Comparison of ENCODE assay signal across 30 mouse cellular contexts in the genomic region with DNA sequence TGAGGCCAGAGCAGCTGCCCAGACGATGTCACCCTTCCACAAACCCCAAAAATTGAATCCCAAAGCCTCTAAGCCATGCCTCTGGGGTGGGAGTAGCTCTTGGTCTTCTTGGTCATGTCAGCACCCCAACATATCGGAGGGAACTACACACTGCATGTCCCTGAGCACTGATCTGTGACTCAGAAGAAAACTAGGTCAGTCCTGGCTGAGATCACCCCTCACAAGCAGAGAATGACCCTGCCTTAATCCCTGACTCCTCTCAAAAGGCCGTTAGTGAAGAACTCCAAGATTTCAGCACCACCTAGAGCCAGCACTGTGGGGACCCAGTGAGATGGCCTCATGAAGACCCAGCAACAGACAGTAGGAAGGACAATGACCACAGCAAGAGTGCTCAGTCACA. TPM values are rescaled to one million over a fixed set of nuclear protein-coding genes. Genes with fewer than 3 reads are reported as not detected.
DNase-seq lines count a peak whose midpoint lies in the region; ATAC-seq lines count a peak whose summit lies in the region.
"Had no signal": no experiment of that assay in that cellular context is flagged by ENCODE, and none has a peak within 500 bp of the region (broad histone marks: within the 10 kb centered on the region; RNA-seq: fewer than 3 reads in every experiment).

No protein-coding gene starts in this region.

- H3K4me1 ChIP-seq in intestine, embryonic 16.5 days (ENCODE audit: control insufficient read depth, insufficient read depth, low read length): peaks cover 14% of the 10 kb centered on the region
- H3K4me1 ChIP-seq: heart, embryonic 12.5 days; heart, embryonic 15.5 days; hindbrain, embryonic 13.5 days had no signal

- no peaks in the 10 kb centered on the region for H3K9me3 ChIP-seq in intestine, embryonic 16.5 days (ENCODE audit: control insufficient read depth, low read length)
- H3K9me3 ChIP-seq: embryonic facial prominence, embryonic 10.5 days; embryonic facial prominence, embryonic 13.5 days; forebrain, embryonic 10.5 days; forebrain, embryonic 13.5 days; heart, embryonic 12.5 days; heart, embryonic 15.5 days; hindbrain, embryonic 10.5 days; hindbrain, embryonic 13.5 days; intestine, embryonic 15.5 days had no signal

- H3K27ac ChIP-seq in intestine, embryonic 16.5 days (ENCODE audit: low read length): no peak overlapping the region
- H3K27ac ChIP-seq: embryonic facial prominence, embryonic 10.5 days; embryonic facial prominence, embryonic 13.5 days; forebrain, embryonic 10.5 days; forebrain, embryonic 13.5 days; heart, embryonic 15.5 days; hindbrain, embryonic 10.5 days; hindbrain, embryonic 13.5 days; intestine, embryonic 15.5 days had no signal

- no peak for ATAC-seq in intestine, embryonic 16.5 days
- ATAC-seq: forebrain, embryonic 13.5 days; forebrain, embryonic 16.5 days; hindbrain, embryonic 16.5 days; intestine, embryonic 15.5 days; Patski had no signal

- no peaks in the 10 kb centered on the region for H3K36me3 ChIP-seq in intestine, embryonic 16.5 days (ENCODE audit: control insufficient read depth, insufficient read depth, low read length)
- H3K36me3 ChIP-seq: embryonic facial prominence, embryonic 10.5 days; embryonic facial prominence, embryonic 13.5 days; forebrain, embryonic 10.5 days; heart, embryonic 12.5 days; heart, embryonic 15.5 days; hindbrain, embryonic 10.5 days; hindbrain, embryonic 13.5 days; intestine, embryonic 15.5 days had no signal

- no peaks in the 10 kb centered on the region for H3K27me3 ChIP-seq in intestine, embryonic 16.5 days (replicated peaks; ENCODE audit: control insufficient read depth, insufficient read depth, low read length)
- H3K27me3 ChIP-seq: embryonic facial prominence, embryonic 13.5 days; forebrain, embryonic 13.5 days; hindbrain, embryonic 13.5 days; intestine, embryonic 15.5 days; Patski had no signal

- no peak overlapping the region for H3K9ac ChIP-seq in intestine, embryonic 16.5 days (ENCODE audit: low read depth, low read length)
- H3K9ac ChIP-seq: embryonic facial prominence, embryonic 13.5 days; forebrain, embryonic 13.5 days; heart, embryonic 12.5 days; heart, embryonic 15.5 days; hindbrain, embryonic 13.5 days; intestine, embryonic 15.5 days had no signal

- H3K4me3 ChIP-seq in intestine, embryonic 16.5 days (ENCODE audit: low read length): no peak overlapping the region
- H3K4me3 ChIP-seq: embryonic facial prominence, embryonic 10.5 days; embryonic facial prominence, embryonic 13.5 days; forebrain, embryonic 10.5 days; forebrain, embryonic 13.5 days; heart, embryonic 12.5 days; heart, embryonic 15.5 days; hindbrain, embryonic 10.5 days; hindbrain, embryonic 13.5 days; intestine, embryonic 15.5 days had no signal

- H3K4me2 ChIP-seq in intestine, embryonic 16.5 days (ENCODE audit: low read depth, low read length): no peak overlapping the region
- H3K4me2 ChIP-seq: embryonic facial prominence, embryonic 13.5 days; forebrain, embryonic 13.5 days; heart, embryonic 12.5 days; heart, embryonic 15.5 days; hindbrain, embryonic 13.5 days; intestine, embryonic 15.5 days had no signal

- 67% methylated on average over 3 of the region's 3 CpGs for WGBS in intestine, embryonic 16.5 days

- DNase-seq in Muller cell, postnatal 12 days (ENCODE audit: inconsistent ontology term): peak; percentile 9
- peak; percentile 73 for DNase-seq in adrenal gland, adult 8-10 months
- peak; percentile 17 for DNase-seq in adrenal gland, postnatal 25 days
- DNase-seq in retina, postnatal 1 day: peak; percentile 23
- DNase-seq in thymus, postnatal 36 days: no peak
- DNase-seq in testis, postnatal 10 days (ENCODE audit: low spot score): no peak
- no peak for DNase-seq in frontal cortex, postnatal 10 days (ENCODE audit: low spot score in 2 of 2)
- DNase-seq: cerebellum, adult 11 months; cerebellum, adult 2 months; cerebellum, adult 9-11 months; cerebellum, postnatal 25 days; gastrocnemius, postnatal 25 days; heart, adult 18-20 months; heart, postnatal 10 days; heart, postnatal 36 days had no signal

RNA-seq across cellular contexts. Expression of gene Ccdc187, which starts 26.1 kb away (rescaled TPM):
- 1 to 10 TPM in 3 of 4 experiments, under 1 TPM in 1; 0.32 to 4.1 (median 2.2) TPM for total RNA-seq in adrenal gland, adult 8-10 months (2022)
- total RNA-seq in adrenal gland, postnatal 25 days (2021): 0.62 and 1.5 TPM in 2 replicates
- polyA plus RNA-seq in intestine, embryonic 16.5 days (2015; fragmentation: Nextera tagmentation; extraction: Ambion mirVana): 0.26 and 0.27 TPM in 2 replicates
- total RNA-seq: common myeloid progenitor, adult 5-6 weeks; gastrocnemius, adult 8-10 months had no signal

RNA-seq across cellular contexts. Expression of gene Qsox2, which starts 30.9 kb away (rescaled TPM):
- 10 to 100 TPM; 25.2 to 28.7 (median 26.6) TPM for total RNA-seq in adrenal gland, adult 8-10 months (2022)
- total RNA-seq in adrenal gland, postnatal 25 days (2021): 17.5 and 19.7 TPM in 2 replicates
- polyA plus RNA-seq in intestine, embryonic 16.5 days (2015; fragmentation: Nextera tagmentation; extraction: Ambion mirVana): 23.8 and 25.1 TPM in 2 replicates

RNA-seq across cellular contexts. Expression of gene Gpsm1, which starts 47.1 kb away (rescaled TPM):
- 10 to 100 TPM; 10.7 to 41.6 (median 24.6) TPM for total RNA-seq in adrenal gland, adult 8-10 months (2022)
- 17.5 and 17.7 TPM in 2 replicates for total RNA-seq in adrenal gland, postnatal 25 days (2021)
- polyA plus RNA-seq in intestine, embryonic 16.5 days (2015; fragmentation: Nextera tagmentation; extraction: Ambion mirVana): 22.6 and 23.2 TPM in 2 replicates

Comparison
In these comparisons a context has a peak if more than half of its experiments do, and no peak if none do; other contexts are left out.
1. DNase-seq: peak in Muller cell, postnatal 12 days (single experiment), adrenal gland, adult 8-10 months (single experiment), adrenal gland, postnatal 25 days (single experiment) and retina, postnatal 1 day (single experiment); none in thymus, postnatal 36 days (0 of 2), testis, postnatal 10 days (single experiment) and frontal cortex, postnatal 10 days (0 of 2).